Mouse (Mus musculus): ENCODE measurements around the gene Adamts2. TPM values are rescaled to one million over a fixed set of nuclear protein-coding genes. Genes with fewer than 3 reads are reported as not detected.

Adamts2 gene
- polyA plus RNA-seq, 1 experiment from 2014 or later = 5.7 TPM

GRCm38 (mm10) chr11:50845951-50846350 is 244.1 kb downstream of the Adamts2 start:
- Histone ChIP-seq H3K27me3 (ENCODE audit: insufficient read depth, low read length) (peaks cover 33% of the 10 kb centered on the region), H3K9me3 (ENCODE audit: low read length) (no peaks in the 10 kb centered on the region), H3K36me3 (ENCODE audit: insufficient read depth, low read length) (no peaks in the 10 kb centered on the region), H3K9ac (replicated peaks; ENCODE audit: low read length) (no peak overlapping the region), H3K27ac (ENCODE audit: low read length) (no peak overlapping the region), H3K4me2 (replicated peaks; ENCODE audit: low read depth, low read length) (no peak overlapping the region), H3K4me1 (ENCODE audit: insufficient read depth, low read length) (peaks cover 4% of the 10 kb centered on the region), H3K4me3 (ENCODE audit: low read length) (no peak overlapping the region)
- 90% methylated on average over 3 of the region's 3 CpGs for WGBS
- ATAC-seq (ENCODE audit: low FRiP score, low TSS enrichment) = no peak

GRCm38 (mm10) chr11:50847047-50847446 is 245.2 kb downstream of the Adamts2 start:
- H3K27me3 ChIP-seq (ENCODE audit: insufficient read depth, low read length) = peaks cover 44% of the 10 kb centered on the region
- no peak overlapping the region for H3K4me3 ChIP-seq (ENCODE audit: low read length)
- no peak overlapping the region for H3K4me2 ChIP-seq (replicated peaks; ENCODE audit: low read depth, low read length)
- no peaks in the 10 kb centered on the region for H3K9me3 ChIP-seq (ENCODE audit: low read length)
- no peak overlapping the region for H3K27ac ChIP-seq (ENCODE audit: low read length)
- H3K4me1 ChIP-seq (ENCODE audit: insufficient read depth, low read length) = peaks cover 9% of the 10 kb centered on the region
- WGBS = 67% methylated on average over 5 of the region's 5 CpGs
- no peak overlapping the region for H3K9ac ChIP-seq (replicated peaks; ENCODE audit: low read length)
- ATAC-seq (ENCODE audit: low FRiP score, low TSS enrichment) = no peak
- no peaks in the 10 kb centered on the region for H3K36me3 ChIP-seq (ENCODE audit: insufficient read depth, low read length)

GRCm38 (mm10) chr11:50848520-50849137 is 246.7 kb downstream of the Adamts2 start:
- no peak overlapping the region for H3K9ac ChIP-seq (replicated peaks; ENCODE audit: low read length)
- no peak for ATAC-seq (ENCODE audit: low FRiP score, low TSS enrichment)
- H3K36me3 ChIP-seq (ENCODE audit: insufficient read depth, low read length) = no peaks in the 10 kb centered on the region
- peaks cover 9% of the 10 kb centered on the region for H3K4me1 ChIP-seq (ENCODE audit: insufficient read depth, low read length)
- H3K27me3 ChIP-seq (ENCODE audit: insufficient read depth, low read length) = peaks cover 52% of the 10 kb centered on the region
- WGBS = 35% methylated on average over 3 of the region's 3 CpGs
- no peak overlapping the region for H3K4me3 ChIP-seq (ENCODE audit: low read length)
- H3K4me2 ChIP-seq (replicated peaks; ENCODE audit: low read depth, low read length) = no peak overlapping the region
- no peak overlapping the region for H3K27ac ChIP-seq (ENCODE audit: low read length)
- no peaks in the 10 kb centered on the region for H3K9me3 ChIP-seq (ENCODE audit: low read length)

- Histone ChIP-seq H3K27ac (ENCODE audit: low read length) (no peak overlapping the region), H3K27me3 (ENCODE audit: insufficient read depth, low read length) (peaks cover 52% of the 10 kb centered on the region), H3K4me2 (replicated peaks; ENCODE audit: low read depth, low read length) (no peak overlapping the region), H3K9me3 (ENCODE audit: low read length) (no peaks in the 10 kb centered on the region), H3K9ac (replicated peaks; ENCODE audit: low read length) (no peak overlapping the region), H3K4me1 (ENCODE audit: insufficient read depth, low read length) (peaks cover 9% of the 10 kb centered on the region), H3K4me3 (ENCODE audit: low read length) (no peak overlapping the region), H3K36me3 (ENCODE audit: insufficient read depth, low read length) (no peaks in the 10 kb centered on the region)
- WGBS = 3% methylated on average over 10 of the region's 10 CpGs
- no peak for ATAC-seq (ENCODE audit: low FRiP score, low TSS enrichment)
Measured at GRCm38 (mm10) chr11:50849310-50849709, 247.4 kb downstream of the Adamts2 start.

- peaks cover 9% of the 10 kb centered on the region for H3K4me1 ChIP-seq (ENCODE audit: insufficient read depth, low read length)
- no peaks in the 10 kb centered on the region for H3K9me3 ChIP-seq (ENCODE audit: low read length)
- no peak within 1 kb of the TSS for H3K27ac ChIP-seq (ENCODE audit: low read length)
- H3K36me3 ChIP-seq (ENCODE audit: insufficient read depth, low read length) = no peaks in the 10 kb centered on the region
- peaks cover 52% of the 10 kb centered on the region for H3K27me3 ChIP-seq (ENCODE audit: insufficient read depth, low read length)
- under 1% methylated on average over 11 of the region's 11 CpGs for WGBS
- ATAC-seq (ENCODE audit: low FRiP score, low TSS enrichment) = no peak
- peak within 1 kb of the TSS; percentile 39; the same call in 1 of the 2 replicates for H3K9ac ChIP-seq (replicated peaks; ENCODE audit: low read length)
- H3K4me2 ChIP-seq (replicated peaks; ENCODE audit: low read depth, low read length) = peak within 1 kb of the TSS; percentile 76
- H3K4me3 ChIP-seq (ENCODE audit: low read length) = peak within 1 kb of the TSS; percentile 47
Measured at GRCm38 (mm10) chr11:50850177-50850735, 248.4 kb downstream of the Adamts2 start, which contains the start of gene Grm6. TSS of gene Grm6 (plus strand) at chr11:50850685.

- peak overlapping the region; percentile 39; the same call in 1 of the 2 replicates for H3K9ac ChIP-seq (replicated peaks; ENCODE audit: low read length)
- peaks cover 52% of the 10 kb centered on the region for H3K27me3 ChIP-seq (ENCODE audit: insufficient read depth, low read length)
- WGBS = under 1% methylated on average over 70 of the region's 72 CpGs
- peak overlapping the region; percentile 47 for H3K4me3 ChIP-seq (ENCODE audit: low read length)
- no peak overlapping the region for H3K27ac ChIP-seq (ENCODE audit: low read length)
- peaks cover 9% of the 10 kb centered on the region for H3K4me1 ChIP-seq (ENCODE audit: insufficient read depth, low read length)
- ATAC-seq (ENCODE audit: low FRiP score, low TSS enrichment) = peak; percentile 69
- H3K36me3 ChIP-seq (ENCODE audit: insufficient read depth, low read length) = no peaks in the 10 kb centered on the region
- no peaks in the 10 kb centered on the region for H3K9me3 ChIP-seq (ENCODE audit: low read length)
- H3K4me2 ChIP-seq (replicated peaks; ENCODE audit: low read depth, low read length) = peak overlapping the region; percentile 76
Measured at GRCm38 (mm10) chr11:50850989-50851601, 249.2 kb downstream of the Adamts2 start.

Other genes starting within 250 kb of the Adamts2 start
- gene Cby3, start 247.6 kb upstream of the Adamts2 start, polyA plus RNA-seq (2015; fragmentation: Nextera tagmentation; extraction: Ambion mirVana) = 0.55 and 0.71 TPM in 2 replicates
- gene Hnrnph1, start 225.1 kb upstream of the Adamts2 start, polyA plus RNA-seq (2015; fragmentation: Nextera tagmentation; extraction: Ambion mirVana) = 500 and 509 TPM in 2 replicates
- gene Rufy1, start 171.0 kb upstream of the Adamts2 start, polyA plus RNA-seq (2015; fragmentation: Nextera tagmentation; extraction: Ambion mirVana) = 27.4 and 27.5 TPM in 2 replicates
- 27.6 and 29.3 TPM in 2 replicates for gene Zfp354c, start 225.6 kb downstream of the Adamts2 start, polyA plus RNA-seq (2015; fragmentation: Nextera tagmentation; extraction: Ambion mirVana)
- 0.72 and 1.0 TPM in 2 replicates for gene Zfp879, start 239.5 kb downstream of the Adamts2 start, polyA plus RNA-seq (2015; fragmentation: Nextera tagmentation; extraction: Ambion mirVana)
- gene Grm6, start 248.6 kb downstream of the Adamts2 start, polyA plus RNA-seq (2015; fragmentation: Nextera tagmentation; extraction: Ambion mirVana) = 0.10 TPM in 1 of 2 replicates, not detected in the other

Measured in kidney, embryonic 16.5 days (tissue).